Mouse (Mus musculus) midbrain, embryonic 13.5 days (tissue): ENCODE data around the gene Sapcd1. TPM values are rescaled to one million over a fixed set of nuclear protein-coding genes. Genes with fewer than 3 reads are reported as not detected.

Experiments
- ATAC-seq: fragments of 200-750 bp; cut with Nextera tagmentation; 2 replicates; pipeline ENCODE4 v1.8.0; 2017; ENCODE audit warnings: mild to moderate bottlenecking, moderate TSS enrichment, moderate library complexity
- H3K27ac ChIP-seq: fragments of 300-500 bp; sonication (generic); 2 replicates; pipeline ENCODE4 v1.5.1; 2015; ENCODE audit warnings: inconsistent platforms, mild to moderate bottlenecking, moderate library complexity
- H3K27me3 ChIP-seq: fragments of 300-500 bp; sonication (generic); 2 replicates; pipeline ENCODE4 v1.6.1; 2015; ENCODE audit warnings: mild to moderate bottlenecking, inconsistent platforms
- H3K36me3 ChIP-seq: fragments of 300-500 bp; sonication (generic); 2 replicates; pipeline ENCODE4 v1.6.1; 2015; ENCODE audit warnings: mild to moderate bottlenecking, inconsistent platforms
- H3K4me1 ChIP-seq: fragments of 300-500 bp; sonication (generic); replicated peaks from 2 replicates; pipeline ENCODE4 v1.6.1; 2015; ENCODE audit warnings: inconsistent platforms
- H3K4me2 ChIP-seq: fragments of 300-500 bp; sonication (generic); replicated peaks from 2 replicates; pipeline ENCODE4 v1.6.1; 2015; ENCODE audit warnings: moderate library complexity, mild to moderate bottlenecking, inconsistent platforms
- H3K4me3 ChIP-seq: fragments of 300-500 bp; sonication (generic); replicated peaks from 2 replicates; pipeline ENCODE4 v1.5.1; 2015; ENCODE audit warnings: mild to moderate bottlenecking, inconsistent platforms
- H3K9ac ChIP-seq: fragments of 300-500 bp; sonication (generic); replicated peaks from 2 replicates; pipeline ENCODE4 v1.6.1; 2015; ENCODE audit warnings: mild to moderate bottlenecking, inconsistent platforms
- H3K9me3 ChIP-seq: fragments of 300-500 bp; sonication (generic); 2 replicates; pipeline ENCODE4 v1.6.1; 2016; ENCODE audit warnings: mild to moderate bottlenecking, inconsistent platforms
- WGBS: fragments of 180-500 bp; shearing (Covaris S2); methylation state at CpG from one replicate; pipeline ENCODE4 v1.1.7; 2015; 5-methylcytosine and 5-hydroxymethylcytosine counted together
- polyA plus RNA-seq: library from polyadenylated mRNA; unstranded; fragments of >200 nt; fragmentation: Nextera tagmentation; extraction: Ambion mirVana; gene quantifications from 2 replicates; pipeline ENCODE4 v1.2.1, GENCODE M21; 2015

Gene Sapcd1
- polyA plus RNA-seq, 1 experiment from 2014 or later = 4.3 TPM

DNA sequence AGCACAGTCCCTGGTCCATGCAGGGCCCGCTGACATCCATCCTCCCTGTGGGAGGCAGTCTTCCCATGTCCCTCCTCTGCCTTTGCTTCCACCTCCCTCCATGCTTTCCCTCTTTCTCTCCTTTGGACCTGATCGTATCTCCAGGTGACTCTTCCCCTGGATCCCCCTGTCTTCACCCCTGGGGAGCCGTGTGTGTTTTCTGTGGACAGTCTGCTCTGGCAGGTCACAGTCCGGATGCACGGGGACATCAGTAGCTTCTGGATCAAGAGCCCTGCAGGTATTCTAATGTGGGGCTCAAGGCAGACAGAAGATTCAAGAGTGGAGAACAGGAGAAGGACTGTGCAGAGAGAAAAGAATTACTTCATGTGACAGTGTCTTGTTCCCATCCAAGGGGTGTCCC is 4.6 kb downstream of the Sapcd1 start:
- Histone ChIP-seq H3K9me3 (no peaks in the 10 kb centered on the region), H3K4me2 (no peak overlapping the region), H3K9ac (no peak overlapping the region), H3K27ac (no peak overlapping the region), H3K36me3 (no peaks in the 10 kb centered on the region), H3K27me3 (no peaks in the 10 kb centered on the region), H3K4me1 (peaks cover 33% of the 10 kb centered on the region), H3K4me3 (no peak overlapping the region)
- ATAC-seq = no peak
- WGBS = 89% methylated on average over 5 of the region's 5 CpGs

DNA sequence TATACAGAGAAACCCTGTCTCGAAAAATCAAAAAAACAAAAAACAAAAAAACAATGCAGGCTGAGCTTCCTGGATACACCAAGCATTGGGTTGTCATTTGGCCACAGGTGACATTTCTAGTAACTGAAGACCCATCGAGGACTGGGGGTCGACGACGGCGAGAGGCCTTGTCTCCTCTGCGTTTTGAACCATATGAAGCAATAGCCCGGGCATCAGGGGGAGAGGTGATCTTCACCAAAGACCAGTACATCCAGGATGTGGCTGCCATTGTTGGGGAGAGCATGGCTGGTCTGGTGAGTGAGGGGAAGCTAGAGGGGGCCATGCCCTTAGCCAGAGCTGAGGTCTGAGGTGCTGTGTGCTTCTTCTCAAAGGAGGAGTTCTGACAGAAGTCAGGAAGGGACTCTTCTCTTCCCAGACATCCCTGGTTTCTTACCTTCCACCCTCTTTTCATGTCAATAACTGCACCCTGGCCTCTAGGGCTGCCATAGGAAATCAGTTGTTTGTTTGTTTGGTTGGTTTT is 5.2 kb downstream of the Sapcd1 start:
- 95% methylated on average over 8 of the region's 8 CpGs for WGBS
- no peak for ATAC-seq
- H3K9ac ChIP-seq = no peak overlapping the region
- no peaks in the 10 kb centered on the region for H3K9me3 ChIP-seq
- peaks cover 27% of the 10 kb centered on the region for H3K4me1 ChIP-seq
- no peak overlapping the region for H3K4me2 ChIP-seq
- 0 out of 2 replicates have a peak, but pooled peaks cover 3% of the 10 kb centered on the region for H3K36me3 ChIP-seq
- no peak overlapping the region for H3K4me3 ChIP-seq
- no peak overlapping the region for H3K27ac ChIP-seq
- H3K27me3 ChIP-seq = no peaks in the 10 kb centered on the region

DNA sequence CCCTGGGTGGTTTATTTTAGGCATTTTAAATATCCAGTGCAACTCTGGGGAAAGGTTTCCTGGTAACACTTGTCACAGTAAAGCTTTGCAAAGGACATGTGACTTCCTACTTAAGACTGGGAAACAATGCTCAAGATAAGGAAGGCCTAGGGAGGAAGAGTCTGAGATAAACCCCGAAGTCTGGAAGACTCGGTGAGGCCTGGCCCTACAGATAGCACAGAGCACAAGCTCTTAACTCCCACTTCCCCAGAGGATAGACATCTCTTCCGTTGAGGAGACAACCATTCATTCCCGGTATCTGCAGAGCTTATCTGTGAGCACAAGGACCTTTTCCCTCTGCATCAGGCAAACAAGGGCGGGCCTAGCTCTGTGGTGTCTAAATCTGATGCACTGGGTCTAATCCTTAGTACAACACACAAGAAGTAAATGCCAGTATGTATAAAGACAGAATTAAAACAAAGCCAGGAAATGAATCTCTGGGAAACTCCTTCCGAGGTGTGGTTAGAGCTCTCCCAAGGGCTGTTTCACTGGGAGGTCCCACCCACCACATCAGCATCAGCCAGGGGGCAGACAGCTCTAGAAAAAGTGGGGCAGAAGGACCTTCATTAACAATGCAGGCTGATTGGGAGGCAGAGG is 5.9 kb downstream of the Sapcd1 start:
- Histone ChIP-seq H3K4me2 (peak overlapping the region; percentile 32; the same call in 1 of the 2 replicates), H3K9ac (peak overlapping the region; percentile 37), H3K9me3 (no peaks in the 10 kb centered on the region), H3K27me3 (no peaks in the 10 kb centered on the region), H3K36me3 (peaks cover 9% of the 10 kb centered on the region), H3K4me1 (peaks cover 21% of the 10 kb centered on the region), H3K27ac (no peak overlapping the region), H3K4me3 (no peak overlapping the region)
- WGBS = 57% methylated on average over 6 of the region's 6 CpGs
- ATAC-seq = no peak

DNA sequence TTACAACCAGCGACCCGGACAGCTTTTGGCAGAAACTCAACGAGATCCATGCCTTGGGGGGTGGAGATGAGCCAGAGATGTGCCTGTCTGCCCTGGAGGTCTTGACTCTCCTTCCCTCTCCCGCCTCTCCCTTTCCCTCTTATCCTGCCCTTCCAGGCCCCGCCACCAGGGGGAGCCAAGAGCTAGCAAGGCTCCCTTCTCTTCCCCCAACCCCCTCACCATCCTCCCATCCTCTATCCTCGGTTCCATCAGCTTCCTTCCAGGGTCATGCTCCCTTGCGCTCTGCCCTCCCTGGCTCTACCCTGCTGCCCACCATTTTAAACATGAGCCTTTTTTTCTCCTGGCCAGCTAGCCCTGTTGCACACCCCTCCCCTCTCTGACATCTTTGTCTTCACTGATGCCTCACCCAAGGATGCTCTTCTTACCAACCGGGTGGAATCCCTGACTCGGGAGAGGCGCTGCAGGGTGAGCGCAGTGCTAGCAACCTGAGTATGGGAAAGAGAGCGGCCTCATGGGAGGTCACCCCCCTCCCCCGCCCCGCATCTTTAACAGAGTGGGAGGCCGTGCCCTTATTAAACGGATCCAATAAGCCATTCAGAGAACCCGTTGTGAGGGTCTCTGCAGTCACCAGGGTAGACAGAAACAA is 6.5 kb downstream of the Sapcd1 start:
- Histone ChIP-seq H3K4me1 (peaks cover 23% of the 10 kb centered on the region), H3K4me2 (peak overlapping the region; percentile 32), H3K36me3 (peaks cover 16% of the 10 kb centered on the region), H3K9ac (peak overlapping the region; percentile 37), H3K27ac (peak overlapping the region; percentile 39; the same call in 1 of the 2 replicates), H3K4me3 (no peak overlapping the region), H3K9me3 (no peaks in the 10 kb centered on the region), H3K27me3 (no peaks in the 10 kb centered on the region)
- ATAC-seq = peak; percentile 69
- WGBS = 4% methylated on average over 17 of the region's 17 CpGs

GRCm38 (mm10) chr17:35020551-35020950 is 7.3 kb downstream of the Sapcd1 start:
- Histone ChIP-seq H3K4me2 (no peak overlapping the region), H3K4me3 (no peak overlapping the region), H3K4me1 (peaks cover 20% of the 10 kb centered on the region), H3K36me3 (peaks cover 24% of the 10 kb centered on the region), H3K27ac (no peak overlapping the region), H3K9me3 (no peaks in the 10 kb centered on the region), H3K9ac (no peak overlapping the region), H3K27me3 (no peaks in the 10 kb centered on the region)
- no peak for ATAC-seq
- WGBS = 86% methylated on average over 8 of the region's 8 CpGs

DNA sequence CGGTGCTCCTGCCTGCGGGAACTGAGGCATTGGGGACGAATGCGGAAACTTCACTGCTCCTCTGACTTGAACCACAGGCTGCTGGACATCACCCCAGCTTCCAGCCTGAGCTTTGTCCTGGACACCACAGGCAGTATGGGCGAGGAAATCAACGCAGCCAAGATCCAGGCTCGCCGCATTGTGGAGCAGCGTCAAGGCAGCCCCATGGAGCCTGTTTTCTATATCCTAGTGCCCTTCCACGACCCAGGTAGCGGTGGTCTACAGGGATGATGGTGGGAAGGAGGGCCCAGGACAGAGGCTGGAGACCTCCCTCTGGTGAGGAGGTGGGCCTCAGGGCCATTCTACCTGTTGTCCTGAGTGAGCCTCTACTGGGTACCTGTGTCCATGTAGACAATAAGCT is 7.9 kb downstream of the Sapcd1 start:
- H3K4me1 ChIP-seq = peaks cover 20% of the 10 kb centered on the region
- H3K4me3 ChIP-seq = no peak overlapping the region
- ATAC-seq = no peak
- H3K4me2 ChIP-seq = no peak overlapping the region
- H3K9me3 ChIP-seq = no peaks in the 10 kb centered on the region
- H3K27ac ChIP-seq = no peak overlapping the region
- H3K27me3 ChIP-seq = no peaks in the 10 kb centered on the region
- 71% methylated on average over 11 of the region's 11 CpGs for WGBS
- H3K9ac ChIP-seq = peak overlapping the region; percentile 14; the same call in 1 of the 2 replicates
- peaks cover 30% of the 10 kb centered on the region for H3K36me3 ChIP-seq

DNA sequence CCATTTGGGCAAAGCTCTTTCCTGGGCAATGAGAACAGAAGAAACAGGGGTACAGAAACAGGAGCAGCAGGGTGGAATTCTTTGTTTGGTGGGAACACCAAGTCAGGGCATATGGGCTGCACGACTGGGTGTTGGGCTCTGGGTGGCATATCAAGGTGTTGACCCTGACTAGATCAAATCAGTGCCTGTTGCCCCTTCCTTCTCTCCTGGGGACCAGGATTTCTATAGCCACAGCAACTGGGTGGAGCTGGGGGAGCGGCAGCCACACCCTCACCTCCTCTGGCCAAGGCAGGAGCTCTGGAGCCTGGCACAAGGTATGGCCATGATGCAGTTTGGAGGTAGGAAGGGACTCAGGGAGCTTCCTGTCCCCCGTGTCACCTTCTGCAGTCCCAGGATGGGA is 9.6 kb downstream of the Sapcd1 start:
- Histone ChIP-seq H3K9me3 (no peaks in the 10 kb centered on the region), H3K4me3 (no peak overlapping the region), H3K4me1 (peaks cover 20% of the 10 kb centered on the region), H3K9ac (no peak overlapping the region), H3K27ac (no peak overlapping the region), H3K27me3 (no peaks in the 10 kb centered on the region), H3K4me2 (no peak overlapping the region), H3K36me3 (peaks cover 47% of the 10 kb centered on the region)
- no peak for ATAC-seq
- 90% methylated on average over 3 of the region's 3 CpGs for WGBS

DNA sequence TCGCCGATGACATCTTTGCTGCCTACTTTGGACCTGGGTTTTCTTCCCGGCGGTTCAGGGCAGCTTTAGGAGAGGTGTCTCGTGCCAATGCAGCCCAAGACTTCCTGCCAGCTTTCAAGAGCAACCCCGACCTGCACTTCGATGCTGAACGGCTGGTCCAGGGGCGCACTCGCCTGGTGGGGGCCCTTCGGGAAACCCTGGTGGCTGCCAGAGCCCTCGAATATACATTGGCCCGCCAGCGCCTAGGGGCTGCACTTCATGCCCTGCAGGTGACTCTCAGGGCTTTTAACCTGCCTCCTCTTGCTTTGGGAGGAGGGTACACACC is 10.1 kb downstream of the Sapcd1 start:
- Histone ChIP-seq H3K9me3 (no peaks in the 10 kb centered on the region), H3K36me3 (peaks cover 52% of the 10 kb centered on the region)
- WGBS = 73% methylated on average over 14 of the region's 14 CpGs

DNA sequence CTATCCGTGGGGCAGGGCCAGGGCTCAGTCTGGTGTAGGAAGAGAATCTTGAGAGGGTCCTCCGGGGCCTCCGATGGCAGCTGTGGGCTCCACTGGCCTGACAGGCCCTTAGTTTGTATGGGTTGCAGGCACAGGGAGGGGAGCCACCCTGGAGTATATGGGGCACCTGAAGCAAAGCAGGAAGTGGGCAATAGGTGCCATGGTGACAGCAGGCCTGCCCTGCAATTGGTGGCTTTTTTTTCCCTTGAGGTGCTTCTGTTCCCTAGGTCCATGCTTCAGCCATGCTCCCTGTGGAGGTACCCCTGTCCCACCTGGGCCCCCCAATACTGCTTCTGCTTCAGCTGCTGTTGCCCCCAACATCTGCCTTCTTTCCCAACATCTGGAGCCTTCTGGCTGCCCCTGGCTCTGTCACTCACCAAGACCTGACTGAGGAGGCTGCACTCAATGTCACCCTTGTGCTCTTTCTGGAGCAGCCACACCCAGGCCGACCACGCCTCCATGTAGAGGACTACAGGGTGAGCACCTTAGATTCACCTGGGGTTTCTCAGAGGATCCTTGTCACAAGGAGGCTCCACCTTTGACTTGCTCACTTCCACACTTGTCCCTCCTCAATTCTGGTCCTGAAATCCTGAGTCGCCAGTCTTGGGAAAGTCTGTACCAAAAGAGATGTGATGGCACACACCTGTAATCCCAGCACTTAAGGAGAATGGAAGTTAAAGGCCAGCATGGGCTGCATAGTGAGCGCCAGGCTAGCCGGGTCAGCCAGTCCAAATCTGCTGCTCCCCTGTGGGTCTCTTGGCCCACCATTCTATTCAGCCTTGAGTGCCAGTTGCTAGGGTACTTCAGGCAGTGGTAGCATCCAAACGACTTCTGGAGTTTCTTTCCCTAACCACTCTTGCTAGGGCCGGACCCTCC is 10.8 kb downstream of the Sapcd1 start:
- no peak overlapping the region for H3K4me3 ChIP-seq
- no peak for ATAC-seq
- peak overlapping the region; percentile 44 for H3K27ac ChIP-seq
- no peak overlapping the region for H3K4me2 ChIP-seq
- H3K4me1 ChIP-seq = peaks cover 20% of the 10 kb centered on the region
- 86% methylated on average over 10 of the region's 10 CpGs for WGBS
- H3K9me3 ChIP-seq = no peaks in the 10 kb centered on the region
- no peaks in the 10 kb centered on the region for H3K27me3 ChIP-seq
- peak overlapping the region; percentile 36; the same call in 1 of the 2 replicates for H3K9ac ChIP-seq
- H3K36me3 ChIP-seq = peaks cover 59% of the 10 kb centered on the region

More for the DNA sequence above, 10.1 kb downstream of the Sapcd1 start:
- no peak for ATAC-seq
- Histone ChIP-seq H3K9ac (no peak overlapping the region), H3K27ac (no peak overlapping the region), H3K27me3 (no peaks in the 10 kb centered on the region), H3K4me1 (peaks cover 20% of the 10 kb centered on the region), H3K4me2 (no peak overlapping the region), H3K4me3 (no peak overlapping the region)

DNA sequence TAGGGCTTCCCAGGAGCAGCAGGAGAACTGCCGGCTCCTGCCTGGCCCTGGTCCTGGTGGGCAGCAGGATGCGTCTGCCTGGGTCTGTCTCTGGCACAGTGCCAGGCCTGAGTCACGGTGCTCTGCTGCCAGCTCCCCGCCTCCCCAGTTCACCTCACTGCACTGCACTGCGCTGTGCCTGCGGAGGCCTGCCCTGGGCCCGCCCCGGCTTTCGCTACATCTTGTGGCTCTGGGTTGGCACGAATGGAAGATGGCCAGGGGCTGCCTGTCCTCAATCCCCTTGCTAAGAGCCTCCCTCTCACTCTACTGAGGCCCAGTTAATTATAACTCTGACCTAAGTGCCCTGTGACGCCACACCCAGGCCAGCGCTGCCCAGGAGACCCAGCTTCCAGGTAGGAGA is 11.4 kb downstream of the Sapcd1 start, which contains the start of gene Vwa7:
Gene Vwa7, plus strand, starts transcription at position 204 of the 400 bp plus-strand sequence.
- Histone ChIP-seq H3K4me3 (no peak within 1 kb of the TSS), H3K9ac (peak within 1 kb of the TSS; percentile 36; the same call in 1 of the 2 replicates), H3K4me2 (no peak within 1 kb of the TSS), H3K4me1 (peaks cover 14% of the 10 kb centered on the region), H3K27ac (peak within 1 kb of the TSS; percentile 44), H3K27me3 (no peaks in the 10 kb centered on the region), H3K36me3 (peaks cover 65% of the 10 kb centered on the region), H3K9me3 (no peaks in the 10 kb centered on the region)
- ATAC-seq = peak; percentile 34
- WGBS = 74% methylated on average over 12 of the region's 12 CpGs

- Histone ChIP-seq H3K27ac (no peak overlapping the region), H3K4me1 (peaks cover 7% of the 10 kb centered on the region; the same call in 1 of the 2 replicates), H3K27me3 (no peaks in the 10 kb centered on the region), H3K4me3 (no peak overlapping the region), H3K9ac (no peak overlapping the region), H3K9me3 (no peaks in the 10 kb centered on the region), H3K4me2 (no peak overlapping the region), H3K36me3 (peaks cover 76% of the 10 kb centered on the region)
- ATAC-seq = no peak
- 90% methylated on average over 16 of the region's 16 CpGs for WGBS
Observed at GRCm38 (mm10) chr17:35015296-35015695, 12.5 kb downstream of the Sapcd1 start.

- peaks cover 95% of the 10 kb centered on the region for H3K36me3 ChIP-seq
- 89% methylated on average over 6 of the region's 6 CpGs for WGBS
- no peaks in the 10 kb centered on the region for H3K27me3 ChIP-seq
- ATAC-seq = no peak
- H3K4me3 ChIP-seq = no peak overlapping the region
- H3K4me2 ChIP-seq = no peak overlapping the region
- peaks cover 7% of the 10 kb centered on the region; the same call in 1 of the 2 replicates for H3K4me1 ChIP-seq
- no peak overlapping the region for H3K27ac ChIP-seq
- no peak overlapping the region for H3K9ac ChIP-seq
- no peaks in the 10 kb centered on the region for H3K9me3 ChIP-seq
Observed at GRCm38 (mm10) chr17:35013221-35013620, 14.6 kb downstream of the Sapcd1 start.
